Mouse (Mus musculus) neural tube, embryonic 11.5 days (tissue): Measurements from ENCODE around the gene Pth2r. TPM values are rescaled to one million over a fixed set of nuclear protein-coding genes. Genes with fewer than 3 reads are reported as not detected.
A peak's percentile ranks its signal among the peaks of the same experiment; 100 is the strongest.

Experiments
- ATAC-seq: fragments of 200-750 bp; cut with Nextera tagmentation; 2 replicates; pipeline ENCODE4 v1.8.0; 2017; ENCODE audit warnings: moderate number of reproducible peaks, mild to moderate bottlenecking, moderate TSS enrichment, moderate library complexity; ENCODE audit not compliant: insufficient read depth, low FRiP score, low TSS enrichment
- DNase-seq: peaks from one replicate; pipeline ENCODE4 v3.0.0-alpha.2; 2015; ENCODE audit warnings: low spot score
- H3K27ac ChIP-seq: fragments of 300-500 bp; sonication (generic); 2 replicates; pipeline ENCODE4 v1.5.1; 2014; ENCODE audit warnings: low read depth, mild to moderate bottlenecking, low read length
- H3K27me3 ChIP-seq: fragments of 300-500 bp; sonication (generic); 2 replicates; pipeline ENCODE4 v1.6.1; 2014; ENCODE audit warnings: mild to moderate bottlenecking, low read length, mixed read lengths; ENCODE audit not compliant: control insufficient read depth, insufficient read depth
- H3K36me3 ChIP-seq: fragments of 300-500 bp; sonication (generic); 2 replicates; pipeline ENCODE4 v1.6.1; 2014; ENCODE audit warnings: mild to moderate bottlenecking, low read length, moderate library complexity, mixed read lengths; ENCODE audit not compliant: control insufficient read depth, insufficient read depth
- H3K4me1 ChIP-seq: fragments of 300-500 bp; sonication (generic); 2 replicates; pipeline ENCODE4 v1.6.1; 2014; ENCODE audit warnings: low read length, mixed read lengths; ENCODE audit not compliant: control insufficient read depth, insufficient read depth
- H3K4me2 ChIP-seq: fragments of 300-500 bp; sonication (generic); 2 replicates; pipeline ENCODE4 v1.6.1; 2014; ENCODE audit warnings: low read depth, mild to moderate bottlenecking, moderate library complexity
- H3K4me3 ChIP-seq: fragments of 300-500 bp; sonication (generic); 2 replicates; pipeline ENCODE4 v1.5.1; 2014; ENCODE audit warnings: low read depth, low read length
- H3K9ac ChIP-seq: fragments of 300-500 bp; sonication (generic); 2 replicates; pipeline ENCODE4 v1.6.1; 2014; ENCODE audit warnings: mild to moderate bottlenecking, low read length
- H3K9me3 ChIP-seq: fragments of 300-500 bp; sonication (generic); 2 replicates; pipeline ENCODE4 v1.6.1; 2016; ENCODE audit warnings: low read length; ENCODE audit not compliant: control insufficient read depth
- WGBS: fragments of 180-500 bp; shearing (Covaris S2); extraction: QIAGEN DNeasy Blood & Tissue Kit; methylation state at CpG from one replicate; pipeline ENCODE4 v1.1.7; 2014; 5-methylcytosine and 5-hydroxymethylcytosine counted together
- polyA plus RNA-seq: library from polyadenylated mRNA; unstranded; fragments of >200 nt; fragmentation: Nextera tagmentation; extraction: Ambion mirVana; gene quantifications from 2 replicates; pipeline ENCODE4 v1.2.1, GENCODE M21; 2014

Gene Pth2r
- polyA plus RNA-seq, 1 experiment from 2014 or later: 3.3 TPM

GRCm38 (mm10) chr1:65314054-65315021, 32.5 kb downstream of the Pth2r start:
- no peak overlapping the region for H3K9ac ChIP-seq
- H3K27ac ChIP-seq: no peak overlapping the region
- peak; percentile 56 for DNase-seq
- H3K4me2 ChIP-seq: no peak overlapping the region
- WGBS: 39% methylated on average over 13 of the region's 13 CpGs
- no peak overlapping the region for H3K4me3 ChIP-seq
- no peaks in the 10 kb centered on the region for H3K9me3 ChIP-seq
- H3K27me3 ChIP-seq: 0 out of 2 replicates have a peak, but pooled peaks cover 4% of the 10 kb centered on the region
- peak; percentile 90 for ATAC-seq
- no peaks in the 10 kb centered on the region; the same call in 1 of the 2 replicates for H3K4me1 ChIP-seq
- no peaks in the 10 kb centered on the region for H3K36me3 ChIP-seq

- H3K4me1 ChIP-seq: no peaks in the 10 kb centered on the region; the same call in 1 of the 2 replicates
- 71% methylated on average over 8 of the region's 8 CpGs for WGBS
- no peak overlapping the region for H3K4me3 ChIP-seq
- no peaks in the 10 kb centered on the region for H3K9me3 ChIP-seq
- no peak overlapping the region for H3K4me2 ChIP-seq
- peak overlapping the region; percentile 44; the same call in 1 of the 2 replicates for H3K27ac ChIP-seq
- no peaks in the 10 kb centered on the region for H3K36me3 ChIP-seq
- DNase-seq: peak; percentile 14
- H3K27me3 ChIP-seq: 0 out of 2 replicates have a peak, but pooled peaks cover 4% of the 10 kb centered on the region
- H3K9ac ChIP-seq: no peak overlapping the region
- peak; percentile 49; the same call in 1 of the 2 replicates for ATAC-seq
Measured at GRCm38 (mm10) chr1:65315022-65315407, 33.2 kb downstream of the Pth2r start.

GRCm38 (mm10) chr1:65334026-65334425, 52.2 kb downstream of the Pth2r start:
- H3K27me3 ChIP-seq: no peaks in the 10 kb centered on the region
- no peak overlapping the region for H3K4me3 ChIP-seq
- 95% methylated on average over 5 of the region's 5 CpGs for WGBS
- H3K9ac ChIP-seq: no peak overlapping the region
- DNase-seq (no peak), ATAC-seq (no peak)
- no peaks in the 10 kb centered on the region for H3K4me1 ChIP-seq
- no peak overlapping the region for H3K4me2 ChIP-seq
- H3K36me3 ChIP-seq: no peaks in the 10 kb centered on the region
- no peak overlapping the region for H3K27ac ChIP-seq
- H3K9me3 ChIP-seq: no peaks in the 10 kb centered on the region

- no peaks in the 10 kb centered on the region for H3K36me3 ChIP-seq
- no peak overlapping the region for H3K4me3 ChIP-seq
- 88% methylated on average over 2 of the region's 2 CpGs for WGBS
- H3K9me3 ChIP-seq: no peaks in the 10 kb centered on the region
- no peak overlapping the region for H3K4me2 ChIP-seq
- ATAC-seq: no peak
- H3K9ac ChIP-seq: no peak overlapping the region
- no peak for DNase-seq
- no peaks in the 10 kb centered on the region for H3K4me1 ChIP-seq
- no peak overlapping the region for H3K27ac ChIP-seq
- no peaks in the 10 kb centered on the region for H3K27me3 ChIP-seq
Measured at GRCm38 (mm10) chr1:65337768-65338167, 55.9 kb downstream of the Pth2r start.

GRCm38 (mm10) chr1:65340240-65340639, 58.4 kb downstream of the Pth2r start:
- Histone ChIP-seq H3K4me1 (no peaks in the 10 kb centered on the region), H3K9ac (no peak overlapping the region), H3K36me3 (no peaks in the 10 kb centered on the region), H3K27me3 (no peaks in the 10 kb centered on the region), H3K4me2 (no peak overlapping the region), H3K27ac (no peak overlapping the region), H3K4me3 (no peak overlapping the region), H3K9me3 (no peaks in the 10 kb centered on the region)
- ATAC-seq: no peak
- DNase-seq: no peak
- WGBS: 78% methylated on average over 2 of the region's 2 CpGs

GRCm38 (mm10) chr1:65352979-65353378, 71.1 kb downstream of the Pth2r start:
- WGBS: 65% methylated on average over 2 of the region's 2 CpGs
- ATAC-seq: no peak
- H3K27ac ChIP-seq: no peak overlapping the region
- no peak overlapping the region for H3K4me3 ChIP-seq
- DNase-seq: no peak
- no peaks in the 10 kb centered on the region for H3K9me3 ChIP-seq
- no peak overlapping the region for H3K4me2 ChIP-seq
- H3K27me3 ChIP-seq: no peaks in the 10 kb centered on the region
- H3K9ac ChIP-seq: no peak overlapping the region
- H3K4me1 ChIP-seq: no peaks in the 10 kb centered on the region
- no peaks in the 10 kb centered on the region for H3K36me3 ChIP-seq

GRCm38 (mm10) chr1:65354153-65354552, 72.3 kb downstream of the Pth2r start:
- Histone ChIP-seq H3K9me3 (no peaks in the 10 kb centered on the region), H3K27ac (no peak overlapping the region), H3K4me2 (no peak overlapping the region), H3K27me3 (no peaks in the 10 kb centered on the region), H3K4me3 (no peak overlapping the region), H3K4me1 (no peaks in the 10 kb centered on the region), H3K9ac (no peak overlapping the region), H3K36me3 (no peaks in the 10 kb centered on the region)
- DNase-seq (no peak), ATAC-seq (no peak)

GRCm38 (mm10) chr1:65388328-65388727, 106.5 kb downstream of the Pth2r start:
- ATAC-seq: peak; percentile 50; the same call in 1 of the 2 replicates
- WGBS: 41% methylated on average over 15 of the region's 15 CpGs

GRCm38 (mm10) chr1:65389621-65390020, 107.8 kb downstream of the Pth2r start:
- Histone ChIP-seq H3K9ac (no peak overlapping the region), H3K36me3 (no peaks in the 10 kb centered on the region), H3K4me1 (no peaks in the 10 kb centered on the region), H3K9me3 (no peaks in the 10 kb centered on the region), H3K27me3 (no peaks in the 10 kb centered on the region), H3K4me3 (no peak overlapping the region), H3K27ac (no peak overlapping the region), H3K4me2 (no peak overlapping the region)
- WGBS: 98% methylated on average over 15 of the region's 15 CpGs
- no peak for DNase-seq
- ATAC-seq: no peak

More at GRCm38 (mm10) chr1:65388328-65388727, 106.5 kb downstream of the Pth2r start:
- Histone ChIP-seq H3K27ac (no peak overlapping the region), H3K27me3 (no peaks in the 10 kb centered on the region), H3K4me3 (no peak overlapping the region), H3K9me3 (no peaks in the 10 kb centered on the region), H3K36me3 (no peaks in the 10 kb centered on the region), H3K9ac (no peak overlapping the region), H3K4me2 (no peak overlapping the region), H3K4me1 (no peaks in the 10 kb centered on the region)
- peak; percentile 42 for DNase-seq
